Mouse (Mus musculus): Measurements from ENCODE around the gene Utp14b.

DNA sequence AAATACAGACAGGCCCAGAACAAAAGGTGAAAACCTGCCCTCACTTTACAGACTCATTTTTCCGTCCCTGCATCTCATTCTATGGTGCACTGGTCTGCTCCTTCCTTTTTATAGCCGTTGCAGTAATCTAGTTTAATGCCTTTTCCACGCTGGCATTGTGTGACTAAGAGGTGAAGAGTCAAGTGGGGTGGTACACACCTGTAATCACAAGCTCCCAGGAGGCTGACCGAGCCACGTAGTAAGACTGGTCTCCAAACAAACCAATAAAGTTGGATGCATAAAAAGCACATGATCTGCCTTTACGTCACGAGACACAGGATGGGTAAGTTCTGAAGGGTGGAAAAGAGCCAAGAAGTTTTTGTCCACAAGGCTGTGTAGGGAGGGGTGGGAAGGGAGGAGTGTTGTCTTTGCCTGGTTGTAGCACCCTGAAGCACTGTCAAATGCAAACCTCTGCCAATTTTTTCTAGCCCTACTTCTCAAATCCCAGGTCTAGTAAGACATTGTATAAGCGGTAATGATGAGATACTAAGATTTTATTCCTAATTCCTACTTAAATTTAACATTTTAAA lies 10.4 kb upstream of the Utp14b start:
- no peak for TF ChIP-seq POLR2A (IDR thresholded peaks at IDR 0.05; ENCODE audit: control insufficient read depth, extremely low read depth, insufficient read depth, low read length, poor library complexity)
- no peak for TF ChIP-seq CTCF (IDR thresholded peaks at IDR 0.05; ENCODE audit: borderline replicate concordance, control insufficient read depth, extremely low read depth, insufficient read depth, low read length, poor library complexity)
